Mouse (Mus musculus) spleen, postnatal 10 days (tissue): ENCODE measurements around the gene Scyl2.

ENCODE experiments used
- DNase-seq, 2 experiments: peaks; one replicate each; pipeline ENCODE4 v3.0.0; 2021 to 2022; ENCODE audit warnings: low spot score in 2 of 2

The Scyl2 gene

GRCm38 (mm10) chr10:89595935-89596334 is 90.2 kb downstream of the Scyl2 start:
- DNase-seq = no peak

GRCm38 (mm10) chr10:89595514-89595913 is 90.6 kb downstream of the Scyl2 start:
- DNase-seq = no peak

DNA sequence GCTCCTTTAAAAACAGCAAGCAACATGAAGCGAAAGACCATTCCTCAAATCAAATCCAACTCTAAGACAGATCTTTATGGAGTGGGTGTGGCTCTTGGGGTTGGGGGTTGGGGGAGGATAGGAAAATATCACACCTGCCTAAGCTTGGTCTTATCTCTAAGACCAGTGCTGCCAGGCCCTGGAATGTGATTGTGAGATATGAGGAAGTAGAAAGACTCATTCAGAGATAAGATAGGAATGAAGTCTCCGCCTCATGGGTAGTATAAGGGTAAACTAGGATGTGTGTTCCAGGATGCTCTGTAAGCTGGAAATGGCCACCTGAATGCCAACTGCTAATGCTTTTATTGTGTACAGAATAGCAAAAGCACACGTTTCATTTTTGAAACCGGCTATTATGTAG is 91.8 kb downstream of the Scyl2 start:
- DNase-seq = no peak

DNA sequence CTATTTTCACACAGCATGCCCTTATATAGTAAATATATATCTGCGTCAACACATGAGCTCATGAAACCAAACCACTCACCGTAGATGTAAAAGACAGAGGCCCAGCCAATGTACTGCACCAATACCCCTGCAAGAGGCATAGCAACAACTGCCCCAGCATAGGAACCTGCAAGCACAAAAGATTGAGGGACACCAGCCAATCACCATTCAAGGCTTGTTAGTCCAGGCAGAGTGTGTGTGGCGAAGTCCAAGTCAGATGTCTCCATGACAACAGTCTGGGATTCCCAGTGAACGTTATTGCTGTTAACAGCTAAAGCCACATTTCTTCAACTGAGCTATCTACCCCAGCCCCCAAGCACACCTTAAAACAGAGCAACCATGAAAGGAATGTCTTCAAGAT is 93.3 kb downstream of the Scyl2 start:
- no peak for DNase-seq

GRCm38 (mm10) chr10:89589877-89590276 is 96.2 kb downstream of the Scyl2 start:
- no peak for DNase-seq
